Mouse (Mus musculus) cerebellum, adult (tissue): ENCODE results near the gene Ncoa5.
A peak's percentile ranks its signal among the peaks of the same experiment; 100 is the strongest.

Source experiments
- ATAC-seq: cut with Nextera tagmentation; 2 replicates; pipeline ENCODE4 v1.9.2; 2017; ENCODE audit warnings: mild to moderate bottlenecking, moderate library complexity, mixed read lengths; ENCODE audit not compliant: insufficient number of reproducible peaks, low FRiP score, low TSS enrichment

The Ncoa5 gene

DNA sequence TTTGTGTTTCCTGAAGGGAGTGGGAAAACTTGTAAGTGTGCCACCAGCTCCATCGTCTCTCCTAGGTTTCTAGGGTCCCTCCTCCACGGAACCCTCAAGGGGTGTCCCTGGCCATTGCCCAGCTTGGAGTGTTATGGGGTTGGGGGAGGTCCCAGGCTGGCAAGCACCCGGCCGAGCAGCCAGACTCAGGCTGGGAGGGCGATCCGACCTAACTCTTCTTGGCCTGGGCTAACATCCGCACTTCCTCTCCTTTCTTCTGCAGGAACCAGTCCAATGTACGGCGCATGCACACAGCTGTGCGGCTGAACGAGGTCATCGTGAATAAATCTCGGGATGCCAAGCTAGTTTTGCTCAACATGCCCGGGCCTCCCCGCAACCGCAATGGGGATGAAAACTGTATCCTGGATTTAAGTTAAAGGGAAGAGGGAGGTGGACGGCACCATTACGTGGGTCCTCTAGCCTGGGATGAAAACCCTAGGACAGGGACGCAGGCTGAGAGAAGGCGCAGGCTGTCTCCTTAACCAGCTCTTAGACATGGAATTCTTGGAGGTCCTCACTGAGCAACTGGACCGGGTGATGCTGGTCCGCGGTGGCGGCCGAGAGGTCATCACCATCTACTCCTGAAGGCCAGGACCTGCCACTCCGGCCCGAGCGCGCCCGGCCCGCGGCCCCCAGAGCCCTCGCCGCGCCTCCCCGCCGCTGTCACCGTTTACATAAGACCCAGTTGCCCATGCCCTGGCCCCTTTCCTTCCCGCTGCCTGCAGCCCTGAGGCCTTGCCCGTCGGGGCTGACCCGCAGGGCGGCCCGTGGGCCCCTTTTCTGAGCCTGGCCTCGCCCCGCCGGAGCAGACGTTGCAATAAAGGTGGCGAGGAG lies 37.6 kb downstream of the Ncoa5 start:
- ATAC-seq: no peak

DNA sequence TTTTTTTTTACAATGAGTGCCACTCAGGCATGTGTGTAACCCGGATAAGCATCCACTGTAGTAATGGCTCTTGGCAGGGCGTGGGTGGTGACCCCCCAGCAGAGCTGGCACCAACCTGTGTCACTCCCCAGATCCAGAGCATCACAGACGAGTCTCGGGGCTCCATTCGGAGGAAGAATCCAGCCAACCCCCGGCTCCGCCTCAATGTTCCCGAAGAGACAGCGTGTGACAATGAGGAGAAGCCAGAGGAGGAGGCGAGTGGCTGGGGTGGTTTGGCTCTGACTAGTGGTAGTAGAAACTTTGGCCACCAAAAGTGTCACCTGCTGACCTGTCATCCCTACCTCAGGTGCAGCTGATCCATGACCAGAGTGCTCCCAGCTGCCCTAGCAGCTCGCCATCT lies 38.7 kb downstream of the Ncoa5 start:
- no peak for ATAC-seq

DNA sequence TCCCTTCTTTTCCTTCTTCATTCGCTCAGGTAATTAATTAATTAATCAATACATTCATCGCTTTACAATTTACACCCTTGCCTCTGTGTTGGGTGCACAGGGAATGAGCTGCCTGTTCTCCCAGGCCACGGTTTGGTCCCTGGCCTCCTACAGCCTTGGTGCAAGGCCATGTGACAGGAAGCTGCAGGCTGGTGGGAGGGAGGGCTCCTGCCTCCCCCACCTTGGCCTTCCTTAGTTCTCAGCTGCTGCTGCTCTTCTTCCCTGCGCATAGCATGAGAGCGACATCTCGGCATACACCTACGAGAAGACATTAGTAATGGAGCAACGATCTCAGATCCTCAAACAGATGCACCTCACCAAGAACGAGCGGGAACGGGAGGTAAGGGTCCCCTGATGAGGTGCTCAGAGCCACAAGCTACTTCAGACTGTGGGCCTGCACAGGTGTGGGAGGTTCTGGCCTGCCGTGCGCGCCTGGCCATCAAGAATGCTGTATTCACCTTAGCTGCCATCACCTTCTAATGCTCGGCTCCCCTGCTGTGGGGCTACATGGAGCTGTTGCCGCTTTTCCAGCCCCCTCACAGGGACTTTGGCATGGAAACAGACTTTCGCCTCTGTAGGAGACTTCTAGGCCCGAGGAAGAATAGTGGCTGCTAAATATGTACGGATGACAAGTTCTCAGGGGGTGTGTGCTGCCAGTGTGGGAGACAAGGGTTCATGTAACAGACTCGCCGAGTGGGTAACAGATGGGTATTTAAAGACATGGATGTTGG lies 39.8 kb downstream of the Ncoa5 start:
- no peak for ATAC-seq

DNA sequence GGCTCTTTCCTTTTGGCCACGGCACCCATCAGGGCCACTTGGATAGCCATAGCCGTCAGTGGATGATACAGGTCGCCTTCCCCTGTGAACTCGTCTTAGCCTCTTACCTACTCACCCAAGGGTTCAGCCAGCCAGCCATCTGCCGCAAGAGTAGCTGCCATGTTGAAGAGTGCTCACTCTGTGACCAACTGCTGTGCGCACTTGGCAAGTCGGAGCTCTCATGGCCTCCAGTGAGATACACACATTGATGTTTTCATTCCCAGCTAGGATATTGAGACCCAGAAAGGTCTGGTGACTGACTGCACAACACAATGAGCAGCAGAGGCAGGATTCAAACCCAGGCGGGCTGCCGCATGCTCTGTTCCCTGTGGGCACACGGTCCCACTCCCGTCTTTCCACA lies 40.5 kb downstream of the Ncoa5 start:
- ATAC-seq: peak; percentile 65; the same call in 1 of the 2 replicates

DNA sequence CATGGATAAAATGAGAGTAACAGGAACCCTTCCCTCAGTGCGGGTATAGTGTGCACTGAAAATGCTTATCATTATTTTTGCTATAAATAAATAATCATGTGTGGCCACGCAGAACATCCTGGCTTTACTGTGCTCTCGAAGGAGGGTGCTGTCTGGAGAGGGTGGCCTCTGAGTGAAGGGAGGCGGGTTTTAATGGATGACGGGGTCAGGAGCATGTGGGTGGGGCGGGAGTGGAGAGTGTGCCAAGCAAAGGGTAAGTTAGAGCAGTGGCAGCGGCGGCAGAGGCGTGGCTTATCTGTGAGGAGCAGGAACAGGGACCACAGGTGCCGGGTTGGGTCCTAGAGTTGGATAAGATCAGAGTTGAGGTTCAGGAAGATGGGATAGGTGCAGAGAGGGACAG lies 42.9 kb downstream of the Ncoa5 start:
- no peak for ATAC-seq

DNA sequence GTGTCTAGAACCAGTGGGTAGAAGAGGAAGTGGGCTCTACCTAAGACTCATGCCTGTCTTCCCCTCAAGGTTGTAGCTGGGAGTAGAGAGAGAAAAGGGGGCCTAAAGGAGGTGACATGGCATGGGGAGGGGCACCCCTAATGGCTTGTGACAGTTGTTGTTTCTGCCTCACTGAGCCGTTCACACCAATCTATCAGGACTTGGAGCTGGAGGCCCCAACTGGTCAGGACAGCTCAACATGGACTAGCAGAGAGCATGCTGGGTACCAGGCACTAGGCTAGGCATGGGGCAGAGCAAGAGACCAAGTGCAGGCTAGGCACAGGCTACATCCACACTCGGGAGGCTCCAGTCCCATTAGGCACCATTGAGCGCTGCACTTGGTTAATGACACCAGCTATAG lies 43.6 kb downstream of the Ncoa5 start:
- no peak for ATAC-seq

DNA sequence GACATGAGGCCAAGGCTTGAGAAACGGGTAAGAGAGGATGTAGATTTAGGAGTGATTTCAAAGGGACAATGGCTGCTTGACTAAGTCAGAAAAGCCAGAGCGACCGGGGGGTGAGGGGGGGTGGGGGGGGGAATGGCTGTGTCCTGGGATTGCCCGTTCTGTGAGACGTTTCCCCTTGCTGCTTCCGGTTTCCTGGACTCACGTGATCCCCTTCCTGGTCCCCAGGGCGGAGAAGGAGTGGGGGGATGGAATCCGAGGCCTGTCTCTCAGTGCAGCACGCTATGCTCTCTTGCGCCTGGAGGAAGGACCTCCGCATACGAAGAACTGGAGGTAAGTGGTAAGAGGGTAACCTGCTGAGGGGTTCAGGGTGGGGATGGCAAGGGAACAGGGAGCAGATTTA lies 45.9 kb downstream of the Ncoa5 start:
- no peak for ATAC-seq

DNA sequence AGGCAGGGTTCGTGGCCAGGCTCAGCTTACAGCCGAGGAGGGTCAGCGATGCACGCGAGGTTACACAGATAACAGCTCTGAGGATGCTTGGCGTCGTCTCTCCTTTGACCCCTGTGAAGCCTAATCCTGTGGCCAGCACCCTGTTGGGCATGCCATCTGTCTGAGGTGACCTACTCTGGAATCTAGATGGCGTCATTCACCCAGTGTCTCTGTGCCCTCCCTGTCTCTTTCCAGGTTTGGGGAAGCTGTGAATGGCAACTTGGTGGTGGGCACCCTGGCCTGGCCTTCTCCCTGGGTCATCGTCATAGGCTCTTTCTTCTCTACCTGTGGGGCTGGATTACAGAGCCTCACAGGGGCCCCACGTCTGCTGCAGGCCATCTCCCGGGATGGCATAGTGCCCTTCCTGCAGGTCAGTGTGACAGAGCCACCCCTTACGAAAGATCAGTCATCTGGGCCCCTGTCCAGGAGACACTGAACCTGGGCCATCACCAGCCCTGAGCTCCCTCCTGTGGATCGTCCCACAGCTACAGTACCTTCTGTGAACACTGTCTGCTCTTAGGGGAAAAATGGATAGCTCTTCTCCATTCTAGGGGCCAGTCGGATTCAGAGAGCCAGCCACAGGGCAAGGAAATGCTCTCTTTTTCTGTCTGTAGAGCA lies 48.2 kb downstream of the Ncoa5 start:
- ATAC-seq: peak; percentile 78

DNA sequence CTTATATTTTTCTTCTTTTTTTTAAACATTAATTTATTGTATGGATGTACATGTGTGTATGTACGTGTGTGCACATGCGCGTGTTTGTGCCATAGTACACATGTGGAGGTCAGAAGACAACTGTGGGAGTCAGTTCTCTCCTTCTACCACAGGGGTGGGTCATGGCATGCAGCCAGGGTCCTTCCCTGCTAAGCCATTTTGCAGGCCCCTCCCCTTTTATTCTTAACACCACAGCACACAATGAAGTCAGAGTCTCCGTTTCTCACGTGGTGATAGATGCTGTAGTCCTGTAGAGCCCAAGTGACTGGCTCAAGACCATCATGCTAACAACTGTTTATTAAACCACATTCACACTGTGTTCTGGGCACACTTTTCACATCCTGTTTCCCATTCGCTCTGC lies 48.7 kb downstream of the Ncoa5 start:
- ATAC-seq: no peak

DNA sequence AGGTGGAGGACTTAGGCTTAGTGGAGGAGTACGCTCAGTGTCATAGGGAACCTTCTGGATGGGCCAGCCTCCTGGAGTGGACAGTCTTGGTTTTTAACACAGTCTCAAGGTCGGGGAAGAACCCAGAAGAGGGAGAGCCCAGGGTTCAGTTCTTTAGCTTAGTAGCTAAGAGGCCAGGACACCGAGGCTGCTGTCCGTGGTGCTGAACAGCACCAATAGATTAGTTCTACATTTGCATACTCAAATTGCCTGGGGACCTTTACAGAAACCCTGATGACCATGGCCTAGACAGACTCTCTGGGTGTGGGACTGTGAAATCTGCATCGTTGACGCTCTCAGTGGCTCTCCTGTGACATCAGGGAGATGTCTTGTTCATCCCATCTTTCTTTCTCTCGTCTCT lies 54.9 kb downstream of the Ncoa5 start:
- no peak for ATAC-seq

DNA sequence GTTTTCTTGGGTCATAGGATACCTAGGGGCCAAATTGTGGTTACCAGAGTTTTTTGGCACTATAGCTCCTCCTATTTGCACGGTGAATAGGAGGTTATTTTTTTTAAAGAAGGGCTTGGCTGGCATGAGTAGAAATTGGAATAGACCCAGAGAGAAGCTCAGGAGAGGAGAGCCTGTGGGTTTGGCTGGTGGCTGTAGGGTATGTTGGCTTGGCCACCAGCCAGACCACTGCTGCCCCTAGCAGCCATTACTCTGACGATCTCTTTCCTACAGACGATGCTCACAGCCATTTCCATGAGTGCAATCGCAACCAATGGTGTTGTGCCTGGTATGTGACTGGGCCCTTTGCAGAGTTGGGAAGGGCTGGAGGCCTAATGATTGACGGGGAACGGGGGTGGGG lies 59.1 kb downstream of the Ncoa5 start:
- no peak for ATAC-seq

DNA sequence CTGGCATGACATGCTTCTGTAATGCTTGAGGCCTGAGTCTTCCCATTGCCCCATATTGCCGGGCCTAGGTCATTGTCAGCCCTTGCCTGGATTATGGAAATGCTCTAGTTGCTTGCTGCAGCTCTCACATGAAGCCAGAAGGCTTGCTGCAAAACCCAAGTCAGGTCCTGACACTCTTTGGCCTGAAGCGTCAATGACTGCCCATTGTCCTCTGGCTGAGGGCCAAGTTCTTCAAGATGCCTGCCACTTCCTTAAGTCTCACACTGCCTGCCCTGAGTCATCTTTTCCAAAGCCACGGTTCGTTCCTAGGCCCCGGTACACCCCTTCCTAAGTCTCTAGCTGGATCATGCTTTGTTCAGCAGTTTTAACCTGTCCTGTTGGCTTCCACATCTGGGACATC lies 62.0 kb downstream of the Ncoa5 start:
- ATAC-seq: no peak

DNA sequence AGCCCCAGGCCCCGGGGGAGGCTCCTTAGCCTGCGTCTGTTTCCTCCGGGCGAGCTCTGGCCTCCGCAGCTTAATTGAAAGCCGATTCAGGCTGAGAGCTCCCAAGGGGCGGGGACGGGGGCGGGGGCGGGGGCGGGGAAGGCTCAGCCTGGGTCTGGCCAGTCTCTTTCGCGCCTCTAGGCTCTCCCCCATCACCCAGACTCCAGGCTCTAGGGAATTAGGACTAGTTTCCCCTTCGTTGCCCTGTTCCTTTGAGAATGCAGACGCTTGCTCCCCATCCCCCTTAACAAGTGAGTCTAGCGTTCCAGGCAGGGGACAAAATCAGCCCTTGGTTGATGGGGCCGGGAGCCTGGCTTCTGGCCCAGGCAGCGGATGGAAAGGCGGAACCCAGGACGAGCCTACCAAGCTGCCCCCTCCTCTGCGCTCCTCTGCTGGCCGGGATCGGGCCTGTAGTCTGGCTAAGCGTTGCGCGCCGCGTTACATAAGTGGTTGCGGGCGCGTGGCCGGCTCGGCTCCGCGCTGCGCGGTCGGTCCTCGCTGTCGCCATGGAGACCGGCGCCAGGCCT lies 64.0 kb downstream of the Ncoa5 start:
- ATAC-seq: peak; percentile 49; the same call in 1 of the 2 replicates

DNA sequence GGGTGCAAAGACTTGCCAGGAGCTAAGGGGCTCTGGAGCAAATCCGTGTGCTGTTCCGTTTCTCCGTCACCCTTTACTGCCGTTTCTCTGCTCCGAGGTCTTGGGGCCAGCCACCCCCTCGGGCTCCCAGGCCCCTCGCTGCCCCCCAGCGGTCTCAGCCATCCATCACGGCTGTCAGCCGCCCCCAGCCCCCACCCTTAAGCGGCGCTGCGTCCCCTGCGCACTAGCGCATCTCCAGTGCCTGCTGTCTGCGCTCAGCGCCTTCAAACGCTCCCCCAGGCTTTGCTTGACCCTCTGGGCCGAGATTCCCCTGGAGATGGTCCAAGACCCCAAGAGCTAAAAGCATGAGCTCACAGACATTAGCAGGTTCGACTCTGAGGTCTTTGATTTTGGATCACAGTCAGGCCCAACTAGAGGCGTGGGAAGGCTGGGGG lies 65.3 kb downstream of the Ncoa5 start:
- ATAC-seq: no peak

DNA sequence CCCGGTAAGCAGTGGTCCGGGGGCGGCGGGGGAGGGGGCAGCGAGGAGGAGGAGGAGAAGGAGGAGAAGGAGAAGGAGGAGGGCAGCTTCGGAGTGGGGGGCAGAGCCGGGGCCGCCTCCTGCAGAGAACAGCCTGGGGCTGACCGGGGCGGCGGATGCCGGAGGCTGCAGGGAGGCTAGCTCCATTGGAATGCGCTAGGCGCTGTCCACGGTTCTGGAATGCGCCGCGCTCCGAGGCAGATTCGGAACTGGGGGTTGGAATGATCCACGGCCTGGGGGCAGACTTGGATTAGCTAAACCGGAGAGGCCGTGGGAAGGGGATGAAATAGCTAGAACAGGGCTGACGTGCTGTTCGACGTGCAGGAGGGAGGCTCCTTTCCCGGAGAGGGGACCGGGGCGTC lies 66.2 kb downstream of the Ncoa5 start:
- ATAC-seq: no peak

DNA sequence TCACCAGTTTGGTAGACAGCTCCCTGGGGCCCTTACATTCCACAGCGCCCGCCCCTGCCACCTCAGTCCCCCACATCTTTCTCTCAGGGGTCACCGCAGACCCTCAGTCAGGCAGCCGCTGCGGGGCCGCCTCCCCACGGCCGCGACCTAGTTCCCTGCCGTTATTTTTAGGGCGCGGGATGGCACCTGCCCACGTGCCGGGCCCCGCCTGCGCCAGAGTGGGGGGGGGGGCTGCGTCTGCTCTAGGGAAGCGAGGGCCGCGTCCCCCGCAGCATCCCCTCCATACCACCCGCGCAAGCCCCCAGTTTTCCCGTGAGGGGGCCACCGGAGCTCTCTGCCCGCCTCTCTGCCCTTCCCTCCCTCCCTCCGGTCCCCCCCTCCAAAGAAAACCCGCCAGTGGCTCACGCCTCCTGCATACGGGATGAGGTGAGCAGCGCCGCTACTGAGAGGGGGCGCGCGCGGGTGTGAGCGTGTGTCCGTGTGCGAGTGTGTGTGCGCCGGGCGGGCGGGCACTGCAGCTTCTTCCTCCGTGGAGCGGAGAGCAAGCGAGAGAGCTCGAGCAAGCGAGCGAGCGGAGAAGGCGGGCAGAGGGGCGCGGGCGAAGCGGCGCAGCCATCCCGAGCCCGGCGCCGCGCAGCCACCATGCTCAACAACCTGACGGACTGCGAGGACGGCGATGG lies 66.8 kb downstream of the Ncoa5 start:
- ATAC-seq: peak; percentile 77

DNA sequence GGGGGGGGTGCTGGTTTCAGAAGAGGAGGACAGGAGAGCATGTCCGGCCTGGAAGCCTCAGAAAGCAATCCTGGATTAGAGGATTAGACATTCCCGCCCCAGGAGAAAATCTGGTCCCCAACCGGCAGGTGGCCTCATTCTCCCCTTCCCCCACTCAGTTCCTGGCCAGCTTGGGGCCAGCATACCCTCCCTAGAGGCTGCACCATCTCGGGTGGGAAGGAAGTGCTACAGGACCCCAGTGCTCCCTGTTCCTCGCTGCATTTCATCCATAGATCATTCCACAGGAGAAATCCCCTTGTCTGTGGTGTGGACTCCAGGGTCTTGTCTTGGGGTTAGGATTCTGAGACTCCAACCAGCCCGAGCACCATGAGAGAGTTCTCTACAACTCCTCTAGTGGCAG lies 67.5 kb downstream of the Ncoa5 start:
- ATAC-seq: no peak

DNA sequence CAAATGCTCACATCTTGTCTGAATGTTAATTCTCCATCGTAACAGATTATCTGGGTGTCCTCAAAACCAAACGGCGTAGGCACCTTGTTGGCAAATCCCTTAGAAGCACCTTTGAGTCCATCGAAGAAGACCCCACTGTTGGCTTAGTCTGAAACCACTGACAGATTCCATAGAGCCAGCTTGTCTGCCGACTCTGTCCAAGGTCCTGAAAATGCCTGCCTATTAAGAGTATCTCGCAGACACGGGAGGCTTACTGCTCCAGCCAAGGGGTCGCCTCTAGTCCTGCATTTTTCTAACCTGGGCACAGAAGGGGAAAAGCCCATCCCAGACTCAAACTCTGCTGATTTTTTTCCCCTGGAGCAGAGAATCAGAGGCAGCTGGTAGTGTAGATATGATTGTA lies 68.3 kb downstream of the Ncoa5 start:
- ATAC-seq: no peak

DNA sequence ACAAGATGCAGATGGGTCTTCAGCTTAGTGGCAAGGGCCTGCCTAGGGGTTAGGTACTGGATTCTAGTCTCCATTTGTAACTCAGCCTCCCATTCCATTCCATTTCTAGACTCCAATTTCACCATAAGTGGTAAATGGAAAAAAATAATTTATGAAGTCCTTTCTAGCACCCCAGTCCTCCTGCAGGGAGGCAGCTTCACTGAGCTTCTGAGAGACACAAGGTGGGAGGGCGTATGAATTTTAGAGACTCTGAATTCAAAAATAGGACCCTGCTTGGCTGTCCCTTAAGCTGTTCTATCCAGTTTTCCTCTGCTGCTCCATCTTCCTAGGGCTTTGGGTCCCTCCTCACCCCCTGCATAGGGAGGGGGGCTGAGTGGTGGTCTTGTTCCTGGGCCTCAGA lies 69.7 kb downstream of the Ncoa5 start:
- no peak for ATAC-seq

DNA sequence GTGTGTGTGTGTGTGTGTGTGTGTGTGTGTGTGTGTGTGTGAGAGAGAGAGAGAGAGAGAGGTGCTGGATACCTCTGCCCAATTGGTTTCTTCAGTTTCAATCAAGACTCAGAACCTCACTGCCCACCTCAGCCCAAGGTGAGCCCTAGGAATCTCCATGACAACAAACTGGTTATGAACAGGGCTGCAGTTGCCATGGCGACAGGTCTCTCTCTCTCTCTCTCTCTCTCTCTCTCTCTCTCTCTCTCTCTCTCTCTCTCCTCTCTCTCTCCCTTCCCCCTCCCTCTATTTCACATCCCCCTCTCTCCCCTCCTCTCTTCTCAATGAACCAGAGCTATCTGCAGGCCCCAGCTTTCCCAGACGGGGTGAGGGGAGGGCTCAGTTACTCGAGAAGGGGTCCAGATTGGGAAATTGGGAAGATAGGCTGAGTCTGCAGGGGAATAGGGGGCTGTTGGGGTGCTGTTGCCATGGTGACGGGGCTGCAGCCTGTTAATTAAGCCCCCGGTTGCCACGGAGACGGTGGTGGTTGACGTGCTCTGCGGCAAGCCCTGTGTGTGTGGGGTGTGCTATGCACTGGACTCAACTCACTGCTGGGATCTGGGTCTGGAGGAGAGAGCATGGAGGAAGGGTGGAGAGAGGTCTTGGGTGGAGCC lies 70.3 kb downstream of the Ncoa5 start:
- ATAC-seq: no peak
